Comparison of ENCODE assay signal across 8 mouse cellular contexts in the genomic region with DNA sequence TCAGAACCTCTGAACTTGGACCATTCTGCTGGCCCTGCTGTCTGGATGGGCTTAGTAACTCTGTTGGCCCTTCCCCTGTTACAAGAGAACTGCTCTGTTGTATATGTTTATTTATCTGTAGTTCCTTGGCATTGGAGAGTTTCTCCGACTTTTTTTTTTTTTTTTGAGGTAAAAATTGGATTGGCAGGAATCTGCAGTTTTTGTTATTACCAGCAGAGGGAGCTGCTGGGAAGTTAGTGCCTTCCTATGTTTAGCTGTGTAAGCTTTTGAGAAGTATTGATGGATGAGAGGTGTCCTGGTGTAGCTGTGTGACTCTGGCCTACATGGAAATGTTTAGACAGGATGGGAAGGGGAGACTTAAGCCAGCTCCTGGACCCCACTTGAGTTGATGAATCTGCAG. TPM values are rescaled to one million over a fixed set of nuclear protein-coding genes. Genes with fewer than 3 reads are reported as not detected.
DNase-seq lines count a peak whose midpoint lies in the region; ATAC-seq lines count a peak whose summit lies in the region.

No protein-coding gene starts in this region.

- no peaks in the 10 kb centered on the region for H3K9me3 ChIP-seq in hindbrain, embryonic 11.5 days (ENCODE audit: control insufficient read depth, low read length)
- no peaks in the 10 kb centered on the region for H3K9me3 ChIP-seq in hindbrain, embryonic 12.5 days (replicated peaks)

- H3K4me2 ChIP-seq in hindbrain, embryonic 11.5 days (replicated peaks; ENCODE audit: low read depth, low read length) = no peak overlapping the region
- H3K4me2 ChIP-seq in hindbrain, embryonic 12.5 days (replicated peaks) = no peak overlapping the region

- H3K27me3 ChIP-seq in hindbrain, embryonic 11.5 days (ENCODE audit: control insufficient read depth, insufficient read depth, low read length) = no peaks in the 10 kb centered on the region
- no peaks in the 10 kb centered on the region for H3K27me3 ChIP-seq in hindbrain, embryonic 12.5 days

- H3K4me1 ChIP-seq in hindbrain, embryonic 11.5 days (replicated peaks; ENCODE audit: control insufficient read depth, insufficient read depth, low read length) = peaks cover 4% of the 10 kb centered on the region
- H3K4me1 ChIP-seq in hindbrain, embryonic 12.5 days = peaks cover 18% of the 10 kb centered on the region

- no peak overlapping the region for H3K9ac ChIP-seq in hindbrain, embryonic 11.5 days (ENCODE audit: low read depth, low read length)
- no peak overlapping the region for H3K9ac ChIP-seq in hindbrain, embryonic 12.5 days

- H3K36me3 ChIP-seq in hindbrain, embryonic 11.5 days (ENCODE audit: control insufficient read depth, insufficient read depth, low read length) = peaks cover 11% of the 10 kb centered on the region; the same call in 1 of the 2 replicates
- H3K36me3 ChIP-seq in hindbrain, embryonic 12.5 days = peaks cover 61% of the 10 kb centered on the region

- no peak overlapping the region for H3K4me3 ChIP-seq in hindbrain, embryonic 11.5 days (ENCODE audit: low read depth, low read length)
- no peak overlapping the region for H3K4me3 ChIP-seq in hindbrain, embryonic 12.5 days

- ATAC-seq in hindbrain, embryonic 11.5 days (ENCODE audit: low FRiP score) = no peak
- ATAC-seq in hindbrain, embryonic 12.5 days (ENCODE audit: low FRiP score) = no peak
- ATAC-seq in frontal cortex, adult (ENCODE audit: low TSS enrichment) = no peak

- H3K27ac ChIP-seq in hindbrain, embryonic 11.5 days (ENCODE audit: low read depth, low read length) = no peak overlapping the region
- H3K27ac ChIP-seq in hindbrain, embryonic 12.5 days = no peak overlapping the region

- WGBS in hindbrain, embryonic 11.5 days = 8% methylated on average over 1 of the region's 1 CpGs
- 29% methylated on average over 1 of the region's 1 CpGs for WGBS in hindbrain, embryonic 12.5 days

- peak; percentile 76 for DNase-seq in hindbrain, embryonic 11.5 days (ENCODE audit: low spot score)
- DNase-seq in thymus, postnatal 4 days = peak; percentile 51
- no peak for DNase-seq in thymus, adult 18-20 months
- DNase-seq in cerebellum, postnatal 14 days = peak; percentile 76 to 77
- peak; percentile 62 for DNase-seq in kidney, postnatal 14 days
- no peak for DNase-seq in layer of hippocampus, adult 11-12 months (ENCODE audit: low spot score)

RNA-seq across cellular contexts. Expression of a gene that starts 4.0 kb away (rescaled TPM):
- polyA plus RNA-seq in hindbrain, embryonic 11.5 days (2014; fragmentation: Nextera tagmentation; extraction: Ambion mirVana) = 14.9 and 17.7 TPM in 2 replicates
- 20.0 and 21.0 TPM in 2 replicates for polyA plus RNA-seq in hindbrain, embryonic 12.5 days (2016; fragmentation: Nextera tagmentation; extraction: Ambion mirVana)

RNA-seq across cellular contexts. Expression of a gene that starts 11.3 kb away (rescaled TPM):
- polyA plus RNA-seq in hindbrain, embryonic 11.5 days (2014; fragmentation: Nextera tagmentation; extraction: Ambion mirVana) = 50.0 and 52.7 TPM in 2 replicates
- 59.2 and 61.4 TPM in 2 replicates for polyA plus RNA-seq in hindbrain, embryonic 12.5 days (2016; fragmentation: Nextera tagmentation; extraction: Ambion mirVana)

RNA-seq across cellular contexts. Expression of a gene that starts 19.4 kb away (rescaled TPM):
- polyA plus RNA-seq in hindbrain, embryonic 11.5 days (2014; fragmentation: Nextera tagmentation; extraction: Ambion mirVana) = 57.6 and 57.8 TPM in 2 replicates
- 61.9 and 63.3 TPM in 2 replicates for polyA plus RNA-seq in hindbrain, embryonic 12.5 days (2016; fragmentation: Nextera tagmentation; extraction: Ambion mirVana)

RNA-seq across cellular contexts. Expression of a gene that starts 20.2 kb away (rescaled TPM):
- 702 and 724 TPM in 2 replicates for polyA plus RNA-seq in hindbrain, embryonic 11.5 days (2014; fragmentation: Nextera tagmentation; extraction: Ambion mirVana)
- polyA plus RNA-seq in hindbrain, embryonic 12.5 days (2016; fragmentation: Nextera tagmentation; extraction: Ambion mirVana) = 655 and 680 TPM in 2 replicates

RNA-seq across cellular contexts. Expression of a gene that starts 37.5 kb away (rescaled TPM):
- 7.7 and 10.5 TPM in 2 replicates for polyA plus RNA-seq in hindbrain, embryonic 11.5 days (2014; fragmentation: Nextera tagmentation; extraction: Ambion mirVana)
- 7.3 and 7.6 TPM in 2 replicates for polyA plus RNA-seq in hindbrain, embryonic 12.5 days (2016; fragmentation: Nextera tagmentation; extraction: Ambion mirVana)

Comparison
In these comparisons a context has a peak if more than half of its experiments do, and no peak if none do; other contexts are left out.
1. DNase-seq: peak in hindbrain, embryonic 11.5 days (single experiment), thymus, postnatal 4 days (single experiment), cerebellum, postnatal 14 days (2 of 2) and kidney, postnatal 14 days (single experiment); none in thymus, adult 18-20 months (0 of 2) and layer of hippocampus, adult 11-12 months (single experiment).